Mouse (Mus musculus): ENCODE measurements around the gene Dcun1d4.
"Not testable (repeated sequence)": the region's sequence is repeated elsewhere in the genome, so short reads cannot be mapped to it uniquely, and the experiment has no call there.

The Dcun1d4 gene

GRCm38 (mm10) chr5:73544111-73544753 is 63.4 kb downstream of the Dcun1d4 start:
- no peak for DNase-seq (ENCODE audit: extremely low read depth, insufficient read length, low spot score)

GRCm38 (mm10) chr5:73545641-73546040 is 64.8 kb downstream of the Dcun1d4 start:
- no peak for DNase-seq (ENCODE audit: extremely low read depth, insufficient read length, low spot score)

GRCm38 (mm10) chr5:73547252-73547651 is 66.5 kb downstream of the Dcun1d4 start:
- no peak for DNase-seq (ENCODE audit: extremely low read depth, insufficient read length, low spot score)

GRCm38 (mm10) chr5:73548237-73548636 is 67.4 kb downstream of the Dcun1d4 start:
- DNase-seq (ENCODE audit: extremely low read depth, insufficient read length, low spot score): no peak

- DNase-seq (ENCODE audit: extremely low read depth, insufficient read length, low spot score): no peak
Measured at GRCm38 (mm10) chr5:73548838-73549237, 68.0 kb downstream of the Dcun1d4 start.

GRCm38 (mm10) chr5:73551836-73552235 is 71.0 kb downstream of the Dcun1d4 start:
- no peak for DNase-seq (ENCODE audit: extremely low read depth, insufficient read length, low spot score)

GRCm38 (mm10) chr5:73553903-73554302 is 73.1 kb downstream of the Dcun1d4 start:
- DNase-seq (ENCODE audit: extremely low read depth, insufficient read length, low spot score): no peak

- DNase-seq (ENCODE audit: extremely low read depth, insufficient read length, low spot score): no peak
Measured at GRCm38 (mm10) chr5:73555096-73555852, 74.5 kb downstream of the Dcun1d4 start.

- no peak for DNase-seq (ENCODE audit: extremely low read depth, insufficient read length, low spot score)
Measured at GRCm38 (mm10) chr5:73556733-73557425, 76.1 kb downstream of the Dcun1d4 start.

GRCm38 (mm10) chr5:73558756-73559155 is 78.0 kb downstream of the Dcun1d4 start:
- no peak for DNase-seq (ENCODE audit: extremely low read depth, insufficient read length, low spot score)

- no peak for DNase-seq (ENCODE audit: extremely low read depth, insufficient read length, low spot score)
Measured at GRCm38 (mm10) chr5:73564038-73564437, 83.2 kb downstream of the Dcun1d4 start.

- no peak for DNase-seq (ENCODE audit: extremely low read depth, insufficient read length, low spot score)
Measured at GRCm38 (mm10) chr5:73566119-73566518, 85.3 kb downstream of the Dcun1d4 start.

- DNase-seq (ENCODE audit: extremely low read depth, insufficient read length, low spot score): no peak
Measured at GRCm38 (mm10) chr5:73566892-73567291, 86.1 kb downstream of the Dcun1d4 start.

GRCm38 (mm10) chr5:73569181-73569580 is 88.4 kb downstream of the Dcun1d4 start:
- DNase-seq (ENCODE audit: extremely low read depth, insufficient read length, low spot score): no peak

- DNase-seq (ENCODE audit: extremely low read depth, insufficient read length, low spot score): no peak
Measured at GRCm38 (mm10) chr5:73571395-73572156, 90.8 kb downstream of the Dcun1d4 start.

GRCm38 (mm10) chr5:73572846-73573245 is 92.0 kb downstream of the Dcun1d4 start:
- DNase-seq (ENCODE audit: extremely low read depth, insufficient read length, low spot score): no peak

GRCm38 (mm10) chr5:73573789-73574188 is 93.0 kb downstream of the Dcun1d4 start:
- no peak for DNase-seq (ENCODE audit: extremely low read depth, insufficient read length, low spot score)

GRCm38 (mm10) chr5:73574616-73575015 is 93.8 kb downstream of the Dcun1d4 start:
- no peak for DNase-seq (ENCODE audit: extremely low read depth, insufficient read length, low spot score)

GRCm38 (mm10) chr5:73576708-73577107 is 95.9 kb downstream of the Dcun1d4 start:
- no peak for DNase-seq (ENCODE audit: extremely low read depth, insufficient read length, low spot score)

GRCm38 (mm10) chr5:73578131-73578530 is 97.3 kb downstream of the Dcun1d4 start:
- DNase-seq (ENCODE audit: extremely low read depth, insufficient read length, low spot score): no peak

GRCm38 (mm10) chr5:73584011-73584410 is 103.2 kb downstream of the Dcun1d4 start:
- not testable (repeated sequence) for DNase-seq (ENCODE audit: extremely low read depth, insufficient read length, low spot score)
